Mouse (Mus musculus) spleen, adult 2 months (tissue): Measurements from ENCODE around the gene Klrb1a.
"Not testable (repeated sequence)": the region's sequence is repeated elsewhere in the genome, so short reads cannot be mapped to it uniquely, and the experiment has no call there.

Experiments
- CTCF ChIP-seq: fragments of 200-500 bp; IDR thresholded peaks from 2 replicates; pipeline ENCODE4 v1.5.1; 2011; ENCODE audit warnings: mild to moderate bottlenecking, inconsistent platforms; ENCODE audit not compliant: insufficient read depth, insufficient read length, insufficient replicate concordance; ENCODE audit errors: extremely low read depth
- POLR2A ChIP-seq: fragments of 200-500 bp; IDR thresholded peaks from 2 replicates; pipeline ENCODE4 v1.6.1; 2011; ENCODE audit warnings: low read depth, low read length, inconsistent platforms

DNA sequence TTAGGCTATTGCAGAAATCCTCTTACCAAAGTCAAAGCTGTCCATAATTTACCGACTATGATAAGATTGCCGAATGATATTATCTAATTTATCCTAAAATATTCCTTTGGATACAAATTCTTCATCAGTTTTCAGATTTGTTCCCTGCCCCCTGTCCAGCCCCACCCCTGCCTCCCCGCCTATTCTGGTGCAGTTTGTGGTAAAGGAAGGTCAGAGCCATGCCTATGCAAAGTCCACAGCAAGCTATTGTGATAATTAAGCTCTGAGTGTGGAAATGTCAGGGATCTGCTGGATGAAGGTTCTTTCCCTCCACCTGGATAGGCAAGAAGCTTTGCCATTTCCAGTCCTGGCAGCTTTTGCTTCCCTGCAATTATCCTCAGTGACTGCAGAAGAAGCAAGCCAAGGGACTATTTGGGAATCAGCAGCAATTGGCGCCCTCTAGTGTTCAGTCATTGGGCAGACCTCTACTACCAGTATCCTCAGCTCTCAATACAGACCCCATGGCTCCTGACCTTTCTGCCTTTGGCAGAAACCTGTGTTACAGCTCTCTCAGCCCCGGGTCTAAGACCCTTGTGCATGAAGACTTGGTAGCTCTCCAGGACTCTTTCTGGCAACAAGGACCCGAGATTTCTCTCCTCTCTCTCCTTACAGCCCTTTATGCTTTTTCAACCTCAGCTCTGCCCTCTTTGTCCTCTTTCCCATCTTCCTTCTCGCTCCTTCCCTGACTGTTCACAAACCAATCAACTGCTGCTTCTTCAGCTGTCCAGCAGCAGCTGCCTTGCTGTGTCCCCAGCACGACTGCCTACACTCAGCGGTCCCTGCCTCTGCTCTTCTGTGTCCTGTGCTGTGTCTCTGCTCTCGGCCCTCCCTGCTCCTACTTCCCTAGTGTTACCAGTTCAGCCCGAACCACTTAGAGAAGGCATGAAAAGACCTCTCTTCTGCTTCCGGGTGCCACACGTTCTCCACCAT is 6.7 kb upstream of the Klrb1a start:
- not testable (repeated sequence) for TF ChIP-seq POLR2A
- TF ChIP-seq CTCF = peak; percentile 32; the same call in 1 of the 2 replicates
